Mouse (Mus musculus): ENCODE results near the gene Gtf3c1. TPM values are rescaled to one million over a fixed set of nuclear protein-coding genes. Genes with fewer than 3 reads are reported as not detected.

Gtf3c1 gene
- total RNA-seq, 2 experiments from 2014 or later, result 29.9 to 31.9 TPM

DNA sequence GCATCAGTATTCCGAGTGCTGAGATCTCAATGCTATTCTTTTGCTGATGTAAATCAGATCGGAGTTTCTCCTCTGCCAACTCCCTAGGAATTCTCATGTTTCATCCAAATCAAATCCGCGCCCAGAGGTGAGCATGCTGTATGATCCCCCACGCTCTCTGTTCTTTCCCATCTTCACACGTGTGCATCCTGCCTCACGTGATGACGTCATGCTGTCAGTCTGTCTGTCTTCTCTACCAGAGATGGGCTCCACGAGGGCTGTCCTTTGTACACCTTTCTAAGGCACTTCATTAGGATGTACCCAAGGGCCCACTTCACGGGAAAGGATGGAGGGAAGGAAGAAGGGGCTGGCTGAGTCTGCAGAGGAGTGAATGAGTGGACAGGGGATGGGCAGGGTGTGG is 107.4 kb downstream of the Gtf3c1 start:
- DNase-seq, result no peak
- intact Hi-C loops (cut with DNase I; ENCODE audit: low total_unique reads), result no loop called here

DNA sequence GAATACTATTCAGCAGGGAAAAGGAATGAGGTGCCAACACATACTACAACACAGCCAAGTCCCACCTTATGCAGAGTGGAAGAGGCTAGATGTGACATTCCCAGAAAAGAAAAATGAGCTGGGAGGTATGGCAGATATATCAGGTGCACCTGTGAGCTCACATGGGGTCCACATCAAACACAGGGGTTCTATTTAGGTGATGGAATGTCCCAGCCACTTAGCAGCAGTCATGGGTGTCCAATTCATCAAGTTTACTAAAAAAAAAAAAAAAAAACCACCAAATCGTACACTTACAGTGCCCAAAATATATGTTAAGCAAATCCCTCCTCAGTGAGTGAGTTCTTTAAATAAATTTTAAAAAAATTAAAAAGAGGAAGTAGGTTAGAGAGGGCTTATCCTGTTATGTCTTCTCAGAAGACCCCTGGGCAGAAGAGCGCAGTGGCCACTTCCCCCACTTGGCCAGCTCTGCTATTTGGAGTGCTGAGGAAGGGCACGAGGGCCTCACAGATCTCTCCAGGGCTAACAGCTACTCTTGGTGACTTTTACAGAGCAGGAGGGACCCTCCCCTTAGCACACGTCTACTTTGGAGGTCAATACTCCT is 108.1 kb downstream of the Gtf3c1 start:
- intact Hi-C loops (cut with DNase I; ENCODE audit: low total_unique reads), result no loop called here
- DNase-seq, result no peak

DNA sequence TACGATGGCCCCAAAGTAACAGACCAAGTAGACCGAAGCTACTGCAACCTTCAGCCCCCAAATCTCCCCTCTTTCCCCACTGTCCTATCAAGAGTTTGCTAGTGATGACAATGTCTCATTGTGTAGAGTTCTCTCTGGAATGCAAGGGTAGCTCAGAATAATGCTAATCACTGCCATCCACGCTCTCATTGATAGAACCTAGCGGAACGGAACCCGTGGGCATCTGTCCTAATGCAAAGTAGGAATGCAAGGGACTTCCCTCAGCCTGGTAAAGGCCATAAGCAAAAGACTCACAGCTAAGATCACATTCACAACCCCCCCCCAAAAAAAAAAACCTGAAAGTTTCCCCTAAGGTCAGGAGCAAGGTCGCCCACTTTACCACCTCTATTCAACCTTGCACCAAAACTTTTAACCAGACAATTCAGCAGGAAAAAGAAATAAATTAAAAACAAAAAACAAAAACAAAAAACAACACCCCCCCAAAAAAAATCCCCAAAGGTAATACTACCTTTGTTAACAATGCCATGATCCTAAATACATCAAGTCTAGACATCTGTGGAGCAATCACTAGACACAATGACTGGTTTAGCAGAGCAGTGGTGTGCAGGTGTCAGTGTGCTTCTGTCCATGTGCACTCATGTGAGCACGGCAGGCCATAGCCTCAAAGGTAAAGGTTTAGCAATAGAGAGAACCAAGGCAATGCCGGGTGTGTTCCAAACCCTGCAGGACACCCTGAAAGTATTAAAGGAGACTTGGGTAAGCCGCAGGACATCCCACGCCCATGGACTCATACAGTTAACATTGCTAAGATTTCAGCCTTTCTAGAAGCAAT is 109.8 kb downstream of the Gtf3c1 start:
- intact Hi-C loops (cut with DNase I; ENCODE audit: low total_unique reads), result no loop called here

DNA sequence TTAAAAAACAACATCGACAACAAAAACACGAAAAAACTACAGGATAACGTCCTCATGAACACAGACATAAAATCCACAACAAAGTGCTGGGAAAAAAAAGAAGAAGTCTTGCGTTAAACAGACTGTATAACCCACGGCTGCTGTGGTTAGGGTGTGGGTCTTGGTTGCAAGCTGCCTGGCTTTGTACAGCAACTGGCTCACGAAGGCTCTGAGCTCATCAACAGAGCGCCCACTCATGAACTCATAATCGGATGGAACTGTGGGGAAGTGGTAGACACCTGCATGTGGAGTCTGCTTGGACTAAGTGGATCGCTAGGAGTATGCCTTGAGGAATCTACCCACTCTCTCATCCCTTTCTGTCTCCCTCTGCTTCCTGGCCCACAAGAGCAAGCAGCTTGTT is 110.5 kb downstream of the Gtf3c1 start:
- no peak for DNase-seq
- intact Hi-C loops (cut with DNase I; ENCODE audit: low total_unique reads), result no loop called here

More for the DNA sequence above, 109.8 kb downstream of the Gtf3c1 start:
- no peak for DNase-seq

DNA sequence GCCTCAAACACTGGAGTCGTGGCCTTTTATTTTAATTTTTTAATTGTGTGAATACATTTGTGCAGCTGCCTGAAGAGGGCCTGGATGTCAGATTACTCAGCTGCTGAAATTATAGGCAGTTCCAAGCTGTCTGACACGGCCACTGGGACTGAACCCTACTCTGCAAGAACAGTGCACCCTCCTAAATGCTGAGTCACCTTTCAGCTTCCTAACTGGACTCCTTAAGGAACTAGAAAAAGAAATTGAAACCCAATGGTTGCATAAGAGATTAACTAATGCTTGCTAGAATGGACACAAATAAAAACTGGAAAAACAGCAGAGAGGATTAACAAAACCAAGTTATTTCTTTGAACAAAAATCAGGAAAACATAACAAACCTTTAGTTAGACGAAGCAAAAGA is 111.2 kb downstream of the Gtf3c1 start:
- DNase-seq, result no peak
- intact Hi-C loops (cut with DNase I; ENCODE audit: low total_unique reads), result no loop called here

DNA sequence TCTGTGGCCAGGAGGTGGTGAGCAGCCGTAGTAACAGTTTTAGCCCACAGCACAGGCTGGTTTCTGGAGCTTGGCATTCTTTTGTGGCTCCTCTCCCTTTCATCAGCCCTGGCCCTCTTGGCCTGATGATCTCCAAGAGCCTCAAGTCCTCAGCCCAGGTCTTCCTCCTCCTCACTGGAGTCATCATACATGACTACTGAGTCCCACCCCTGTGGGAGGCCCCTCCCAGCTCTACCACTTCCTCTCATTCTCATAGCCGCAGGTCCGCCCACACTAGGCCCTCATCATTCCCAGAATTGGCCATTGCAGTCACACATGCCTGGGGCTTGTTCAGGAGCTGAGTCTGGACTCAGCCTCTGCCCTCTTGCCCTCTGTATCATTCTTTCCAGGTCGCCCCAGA is 113.7 kb downstream of the Gtf3c1 start:
- intact Hi-C loops (cut with DNase I; ENCODE audit: low total_unique reads), result no loop called here
- no peak for DNase-seq

Other genes starting within 250 kb of the Gtf3c1 start
- 10 to 100 TPM; 12.2 to 13.4 TPM for gene Nsmce1, start 216.2 kb downstream of the Gtf3c1 start, total RNA-seq (2021)
- gene Il4ra, start 155.7 kb downstream of the Gtf3c1 start, total RNA-seq (2021), result 1 to 10 TPM; 9.4 to 9.5 TPM
- gene Il21r, start 104.4 kb downstream of the Gtf3c1 start, total RNA-seq (2021), result under 1 TPM; 0.09 to 0.10 TPM
- 1 to 10 TPM; 5.2 to 6.4 TPM for gene D430042O09Rik, start 108 bp upstream of the Gtf3c1 start, total RNA-seq (2021)

All from gastrocnemius, postnatal 14 days (tissue).